Mouse (Mus musculus): ENCODE results near the gene Gm49510. TPM values are rescaled to one million over a fixed set of nuclear protein-coding genes. Genes with fewer than 3 reads are reported as not detected.

The Gm49510 gene
- polyA plus RNA-seq, 1 experiment: not detected

- TF ChIP-seq EP300 (IDR thresholded peaks at IDR 0.05; ENCODE audit: insufficient read depth, low read depth, low read length): no peak
- TF ChIP-seq POLR2A (IDR thresholded peaks at IDR 0.05; ENCODE audit: insufficient read depth, low read length): no peak
- TF ChIP-seq CTCF (IDR thresholded peaks at IDR 0.05; ENCODE audit: low read depth, low read length): no peak
These were observed 17.6 kb upstream of the Gm49510 start for GRCm38 (mm10) chr15:78881828-78882227.

GRCm38 (mm10) chr15:78889401-78889853 lies 10.0 kb upstream of the Gm49510 start:
- no peaks in the 10 kb centered on the region for H3K9me3 ChIP-seq (replicated peaks; ENCODE audit: control insufficient read depth, insufficient read depth, low read length, poor library complexity, severe bottlenecking)
- H3K4me3 ChIP-seq (ENCODE audit: low read depth, low read length): no peak overlapping the region
- peaks cover 6% of the 10 kb centered on the region; the same call in 1 of the 2 replicates for H3K36me3 ChIP-seq (ENCODE audit: control insufficient read depth, insufficient read depth, low read length, poor library complexity, severe bottlenecking)
- no peak for TF ChIP-seq POLR2A (IDR thresholded peaks at IDR 0.05; ENCODE audit: insufficient read depth, low read length)
- TF ChIP-seq EP300 (IDR thresholded peaks at IDR 0.05; ENCODE audit: insufficient read depth, low read depth, low read length): no peak
- no peak for TF ChIP-seq CTCF (IDR thresholded peaks at IDR 0.05; ENCODE audit: low read depth, low read length)
- H3K4me1 ChIP-seq (ENCODE audit: control insufficient read depth, insufficient read depth, low read length): no peaks in the 10 kb centered on the region
- no peaks in the 10 kb centered on the region for H3K27me3 ChIP-seq (ENCODE audit: control insufficient read depth, insufficient read depth, low read length, poor library complexity, severe bottlenecking)
- no peak overlapping the region for H3K9ac ChIP-seq (ENCODE audit: low read depth, poor library complexity, severe bottlenecking)
- no peak overlapping the region for H3K27ac ChIP-seq (ENCODE audit: insufficient read depth, low read length)

More at GRCm38 (mm10) chr15:78881828-78882227, 17.6 kb upstream of the Gm49510 start:
- Histone ChIP-seq H3K36me3 (ENCODE audit: control insufficient read depth, insufficient read depth, low read length, poor library complexity, severe bottlenecking) (peaks cover 14% of the 10 kb centered on the region), H3K9ac (ENCODE audit: low read depth, poor library complexity, severe bottlenecking) (no peak overlapping the region), H3K4me3 (ENCODE audit: low read depth, low read length) (no peak overlapping the region), H3K4me1 (ENCODE audit: control insufficient read depth, insufficient read depth, low read length) (no peaks in the 10 kb centered on the region), H3K27me3 (ENCODE audit: control insufficient read depth, insufficient read depth, low read length, poor library complexity, severe bottlenecking) (no peaks in the 10 kb centered on the region), H3K9me3 (replicated peaks; ENCODE audit: control insufficient read depth, insufficient read depth, low read length, poor library complexity, severe bottlenecking) (no peaks in the 10 kb centered on the region), H3K27ac (ENCODE audit: insufficient read depth, low read length) (no peak overlapping the region)

GRCm38 (mm10) chr15:78892440-78892839 lies 7.0 kb upstream of the Gm49510 start:
- Histone ChIP-seq H3K4me1 (ENCODE audit: control insufficient read depth, insufficient read depth, low read length) (peaks cover 4% of the 10 kb centered on the region), H3K4me3 (ENCODE audit: low read depth, low read length) (no peak overlapping the region), H3K36me3 (ENCODE audit: control insufficient read depth, insufficient read depth, low read length, poor library complexity, severe bottlenecking) (peaks cover 4% of the 10 kb centered on the region; the same call in 1 of the 2 replicates), H3K9me3 (replicated peaks; ENCODE audit: control insufficient read depth, insufficient read depth, low read length, poor library complexity, severe bottlenecking) (no peaks in the 10 kb centered on the region), H3K27me3 (ENCODE audit: control insufficient read depth, insufficient read depth, low read length, poor library complexity, severe bottlenecking) (no peaks in the 10 kb centered on the region), H3K27ac (ENCODE audit: insufficient read depth, low read length) (no peak overlapping the region), H3K9ac (ENCODE audit: low read depth, poor library complexity, severe bottlenecking) (no peak overlapping the region)
- no peak for TF ChIP-seq EP300 (IDR thresholded peaks at IDR 0.05; ENCODE audit: insufficient read depth, low read depth, low read length)
- no peak for TF ChIP-seq POLR2A (IDR thresholded peaks at IDR 0.05; ENCODE audit: insufficient read depth, low read length)
- TF ChIP-seq CTCF (IDR thresholded peaks at IDR 0.05; ENCODE audit: low read depth, low read length): no peak

GRCm38 (mm10) chr15:78894726-78895125 lies 4.7 kb upstream of the Gm49510 start:
- Histone ChIP-seq H3K4me1 (ENCODE audit: control insufficient read depth, insufficient read depth, low read length) (peaks cover 6% of the 10 kb centered on the region), H3K9ac (ENCODE audit: low read depth, poor library complexity, severe bottlenecking) (no peak overlapping the region), H3K36me3 (ENCODE audit: control insufficient read depth, insufficient read depth, low read length, poor library complexity, severe bottlenecking) (peaks cover 4% of the 10 kb centered on the region; the same call in 1 of the 2 replicates), H3K27ac (ENCODE audit: insufficient read depth, low read length) (no peak overlapping the region), H3K4me3 (ENCODE audit: low read depth, low read length) (no peak overlapping the region), H3K27me3 (ENCODE audit: control insufficient read depth, insufficient read depth, low read length, poor library complexity, severe bottlenecking) (no peaks in the 10 kb centered on the region), H3K9me3 (replicated peaks; ENCODE audit: control insufficient read depth, insufficient read depth, low read length, poor library complexity, severe bottlenecking) (no peaks in the 10 kb centered on the region)
- TF ChIP-seq CTCF (IDR thresholded peaks at IDR 0.05; ENCODE audit: low read depth, low read length) (no peak), EP300 (IDR thresholded peaks at IDR 0.05; ENCODE audit: insufficient read depth, low read depth, low read length) (no peak), POLR2A (IDR thresholded peaks at IDR 0.05; ENCODE audit: insufficient read depth, low read length) (no peak)

- peak overlapping the region; percentile 53 for H3K27ac ChIP-seq (ENCODE audit: insufficient read depth, low read length)
- H3K4me1 ChIP-seq (ENCODE audit: control insufficient read depth, insufficient read depth, low read length): peaks cover 6% of the 10 kb centered on the region
- H3K27me3 ChIP-seq (ENCODE audit: control insufficient read depth, insufficient read depth, low read length, poor library complexity, severe bottlenecking): no peaks in the 10 kb centered on the region
- TF ChIP-seq CTCF (IDR thresholded peaks at IDR 0.05; ENCODE audit: low read depth, low read length) (no peak), POLR2A (IDR thresholded peaks at IDR 0.05; ENCODE audit: insufficient read depth, low read length) (no peak), EP300 (IDR thresholded peaks at IDR 0.05; ENCODE audit: insufficient read depth, low read depth, low read length) (no peak)
- H3K9ac ChIP-seq (ENCODE audit: low read depth, poor library complexity, severe bottlenecking): no peak overlapping the region
- H3K4me3 ChIP-seq (ENCODE audit: low read depth, low read length): no peak overlapping the region
- no peaks in the 10 kb centered on the region for H3K9me3 ChIP-seq (replicated peaks; ENCODE audit: control insufficient read depth, insufficient read depth, low read length, poor library complexity, severe bottlenecking)
- peaks cover 4% of the 10 kb centered on the region; the same call in 1 of the 2 replicates for H3K36me3 ChIP-seq (ENCODE audit: control insufficient read depth, insufficient read depth, low read length, poor library complexity, severe bottlenecking)
These were observed 3.7 kb upstream of the Gm49510 start for GRCm38 (mm10) chr15:78895741-78896140.

GRCm38 (mm10) chr15:78896149-78896548 lies 3.3 kb upstream of the Gm49510 start:
- Histone ChIP-seq H3K27ac (ENCODE audit: insufficient read depth, low read length) (peak overlapping the region; percentile 53), H3K4me3 (ENCODE audit: low read depth, low read length) (no peak overlapping the region), H3K4me1 (ENCODE audit: control insufficient read depth, insufficient read depth, low read length) (peaks cover 6% of the 10 kb centered on the region), H3K27me3 (ENCODE audit: control insufficient read depth, insufficient read depth, low read length, poor library complexity, severe bottlenecking) (no peaks in the 10 kb centered on the region), H3K36me3 (ENCODE audit: control insufficient read depth, insufficient read depth, low read length, poor library complexity, severe bottlenecking) (peaks cover 4% of the 10 kb centered on the region; the same call in 1 of the 2 replicates), H3K9me3 (replicated peaks; ENCODE audit: control insufficient read depth, insufficient read depth, low read length, poor library complexity, severe bottlenecking) (no peaks in the 10 kb centered on the region), H3K9ac (ENCODE audit: low read depth, poor library complexity, severe bottlenecking) (no peak overlapping the region)
- TF ChIP-seq EP300 (IDR thresholded peaks at IDR 0.05; ENCODE audit: insufficient read depth, low read depth, low read length): peak; percentile 84
- no peak for TF ChIP-seq POLR2A (IDR thresholded peaks at IDR 0.05; ENCODE audit: insufficient read depth, low read length)
- TF ChIP-seq CTCF (IDR thresholded peaks at IDR 0.05; ENCODE audit: low read depth, low read length): no peak

All from ES-Bruce4 (cell line).